Mouse (Mus musculus): ENCODE results near the gene Smim11. TPM values are rescaled to one million over a fixed set of nuclear protein-coding genes. Genes with fewer than 3 reads are reported as not detected.
A peak's percentile ranks its signal among the peaks of the same experiment; 100 is the strongest.

Smim11 gene
- total and polyA plus RNA-seq, 3 experiments, result 6.6 to 107 (median 24.8) TPM

DNA sequence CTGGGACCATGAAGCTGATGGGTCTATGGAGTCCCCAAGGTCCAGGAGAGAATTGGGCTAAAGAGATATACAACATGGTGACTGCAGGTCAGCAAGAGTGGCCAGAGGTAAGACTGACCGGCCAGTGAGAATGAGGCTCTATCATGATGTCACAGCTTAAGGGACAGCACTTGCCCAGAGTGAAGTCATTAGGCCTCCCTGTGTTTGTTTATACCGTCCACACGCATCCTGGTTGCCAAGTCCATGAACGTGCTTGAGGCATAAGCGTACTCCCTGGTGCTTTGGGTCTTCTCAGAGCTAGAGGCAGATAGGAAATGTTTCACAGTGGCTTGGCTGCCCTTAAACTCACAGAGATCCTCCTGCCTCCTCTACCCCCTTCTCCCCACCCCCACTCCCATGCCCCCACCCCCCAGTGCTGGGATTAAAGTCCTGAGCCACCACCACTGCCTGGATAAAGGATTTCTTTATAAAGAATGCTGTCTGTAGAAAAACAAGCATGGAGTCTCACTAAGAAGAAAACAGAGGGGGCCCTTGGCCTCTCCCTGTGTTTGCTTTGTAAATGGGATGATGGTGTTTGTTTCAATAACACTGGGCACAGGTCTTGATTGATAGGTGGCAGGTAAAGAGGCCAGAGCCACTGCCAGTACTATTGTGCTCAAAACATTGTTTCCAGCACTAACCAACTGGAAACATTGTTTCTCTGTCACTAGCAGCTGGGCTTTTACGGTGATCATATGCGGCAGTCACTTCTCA lies 23.4 kb downstream of the Smim11 start:
- Histone ChIP-seq H3K9me3 (replicated peaks) (no peaks in the 10 kb centered on the region), H3K36me3 (replicated peaks) (no peaks in the 10 kb centered on the region), H3K27me3 (ENCODE audit: insufficient read depth, low read length) (peaks cover 70% of the 10 kb centered on the region), H3K4me1 (ENCODE audit: insufficient read depth, low read depth, low read length) (peaks cover 5% of the 10 kb centered on the region), H3K4me3 (ENCODE audit: low read depth, low read length) (no peak overlapping the region)
- ATAC-seq (ENCODE audit: extremely low read depth, insufficient number of reproducible peaks, low FRiP score, poor library complexity, severe bottlenecking), result no peak
- no peak for TF ChIP-seq GATA1 (IDR thresholded peaks at IDR 0.05; ENCODE audit: borderline replicate concordance, low read length)
- TF ChIP-seq POLR2AphosphoS5 (IDR thresholded peaks at IDR 0.05; ENCODE audit: insufficient replicate concordance, low read depth, low read length), result no peak
- TF ChIP-seq CTCF (IDR thresholded peaks at IDR 0.05; ENCODE audit: low read depth, low read length), result no peak
- TF ChIP-seq TAL1 (conservative IDR thresholded peaks at IDR 0.05; ENCODE audit: low read depth, low read length), result no peak
- TF ChIP-seq GATA2 (IDR thresholded peaks at IDR 0.05; ENCODE audit: borderline replicate concordance, low read depth, low read length), result no peak
- no peak for DNase-seq (ENCODE audit: low spot score)

DNA sequence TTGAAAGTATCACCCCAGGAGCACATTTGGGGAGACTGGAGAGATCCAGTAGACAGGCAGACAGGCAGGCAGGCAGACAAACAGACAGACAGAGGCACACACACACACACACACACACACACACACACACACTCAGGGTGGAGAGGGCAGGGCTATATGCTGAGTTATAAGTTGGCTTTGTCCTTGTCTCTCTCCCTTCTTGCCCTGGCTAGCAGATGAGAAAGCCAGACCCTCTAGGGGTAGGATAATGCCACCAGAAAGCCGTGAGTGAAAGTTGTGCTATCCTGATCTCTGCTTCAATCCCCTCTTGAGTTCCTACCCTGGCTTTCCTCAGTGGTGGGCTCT lies 23.9 kb downstream of the Smim11 start:
- no peak for ATAC-seq (ENCODE audit: extremely low read depth, insufficient number of reproducible peaks, low FRiP score, poor library complexity, severe bottlenecking)

DNA sequence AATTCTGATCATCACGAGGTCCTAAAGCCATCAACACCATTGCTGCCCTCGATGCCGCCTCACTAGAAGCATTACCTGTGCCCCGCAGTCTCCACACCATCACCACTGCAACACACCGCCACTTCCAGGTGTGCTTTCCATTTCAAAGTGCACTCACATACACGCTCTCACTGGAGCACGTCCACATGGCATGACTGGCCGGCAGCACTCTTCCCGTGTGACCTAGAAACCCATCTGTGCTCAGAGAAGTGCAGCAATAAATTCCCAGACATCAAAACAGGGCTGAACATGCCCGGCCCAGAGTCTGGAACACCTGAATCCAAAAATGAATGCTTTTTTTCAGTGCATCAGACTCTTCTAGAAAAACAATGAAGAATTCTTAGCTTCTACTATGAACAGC lies 26.8 kb downstream of the Smim11 start:
- Histone ChIP-seq H3K27me3 (ENCODE audit: insufficient read depth, low read length) (peaks cover 67% of the 10 kb centered on the region), H3K4me1 (ENCODE audit: insufficient read depth, low read depth, low read length) (peaks cover 3% of the 10 kb centered on the region), H3K36me3 (replicated peaks) (no peaks in the 10 kb centered on the region), H3K4me3 (ENCODE audit: low read depth, low read length) (no peak overlapping the region), H3K9me3 (replicated peaks) (no peaks in the 10 kb centered on the region)
- DNase-seq (ENCODE audit: low spot score), result no peak
- no peak for TF ChIP-seq POLR2AphosphoS5 (IDR thresholded peaks at IDR 0.05; ENCODE audit: insufficient replicate concordance, low read depth, low read length)
- TF ChIP-seq TAL1 (conservative IDR thresholded peaks at IDR 0.05; ENCODE audit: low read depth, low read length), result no peak
- ATAC-seq (ENCODE audit: extremely low read depth, insufficient number of reproducible peaks, low FRiP score, poor library complexity, severe bottlenecking), result no peak

More for the DNA sequence above, 23.9 kb downstream of the Smim11 start:
- no peaks in the 10 kb centered on the region for H3K36me3 ChIP-seq (replicated peaks)
- H3K27me3 ChIP-seq (ENCODE audit: insufficient read depth, low read length), result peaks cover 74% of the 10 kb centered on the region
- no peak for TF ChIP-seq GATA2 (IDR thresholded peaks at IDR 0.05; ENCODE audit: borderline replicate concordance, low read depth, low read length)
- TF ChIP-seq TAL1 (conservative IDR thresholded peaks at IDR 0.05; ENCODE audit: low read depth, low read length), result no peak
- TF ChIP-seq GATA1 (IDR thresholded peaks at IDR 0.05; ENCODE audit: borderline replicate concordance, low read length), result no peak
- no peak for TF ChIP-seq POLR2AphosphoS5 (IDR thresholded peaks at IDR 0.05; ENCODE audit: insufficient replicate concordance, low read depth, low read length)
- no peak for TF ChIP-seq CTCF (IDR thresholded peaks at IDR 0.05; ENCODE audit: low read depth, low read length)
- no peaks in the 10 kb centered on the region for H3K9me3 ChIP-seq (replicated peaks)
- no peak for DNase-seq (ENCODE audit: low spot score)
- no peaks in the 10 kb centered on the region for H3K4me1 ChIP-seq (ENCODE audit: insufficient read depth, low read depth, low read length)
- no peak overlapping the region for H3K4me3 ChIP-seq (ENCODE audit: low read depth, low read length)

DNA sequence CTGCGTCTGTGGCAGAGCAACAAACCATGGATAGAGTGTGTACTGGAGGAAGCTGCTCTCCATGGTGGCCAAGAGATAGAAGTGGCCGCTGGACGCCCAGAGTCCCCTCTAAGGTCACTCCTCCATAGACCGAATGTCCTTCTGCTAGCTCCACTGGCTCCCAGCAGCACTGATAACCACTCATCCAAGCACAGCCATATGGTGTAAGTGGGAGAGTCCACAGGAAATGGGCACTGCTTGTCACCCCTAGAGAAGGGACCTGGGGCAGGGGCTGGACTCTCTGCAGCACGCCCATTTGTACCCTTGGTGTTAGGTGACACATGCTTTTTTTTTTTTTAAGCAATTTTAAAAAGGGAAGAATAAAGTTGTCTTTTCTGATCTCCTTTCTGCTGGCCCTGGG lies 29.9 kb downstream of the Smim11 start:
- no peak for ATAC-seq (ENCODE audit: extremely low read depth, insufficient number of reproducible peaks, low FRiP score, poor library complexity, severe bottlenecking)
- Histone ChIP-seq H3K4me1 (ENCODE audit: insufficient read depth, low read depth, low read length) (peaks cover 15% of the 10 kb centered on the region), H3K36me3 (replicated peaks) (no peaks in the 10 kb centered on the region), H3K9me3 (replicated peaks) (no peaks in the 10 kb centered on the region), H3K4me3 (ENCODE audit: low read depth, low read length) (no peak overlapping the region), H3K27me3 (ENCODE audit: insufficient read depth, low read length) (peaks cover 67% of the 10 kb centered on the region)
- TF ChIP-seq GATA2 (IDR thresholded peaks at IDR 0.05; ENCODE audit: borderline replicate concordance, low read depth, low read length) (no peak), POLR2AphosphoS5 (IDR thresholded peaks at IDR 0.05; ENCODE audit: insufficient replicate concordance, low read depth, low read length) (no peak), CTCF (IDR thresholded peaks at IDR 0.05; ENCODE audit: low read depth, low read length) (no peak), GATA1 (IDR thresholded peaks at IDR 0.05; ENCODE audit: borderline replicate concordance, low read length) (no peak), TAL1 (conservative IDR thresholded peaks at IDR 0.05; ENCODE audit: low read depth, low read length) (no peak)
- no peak for DNase-seq (ENCODE audit: low spot score)

DNA sequence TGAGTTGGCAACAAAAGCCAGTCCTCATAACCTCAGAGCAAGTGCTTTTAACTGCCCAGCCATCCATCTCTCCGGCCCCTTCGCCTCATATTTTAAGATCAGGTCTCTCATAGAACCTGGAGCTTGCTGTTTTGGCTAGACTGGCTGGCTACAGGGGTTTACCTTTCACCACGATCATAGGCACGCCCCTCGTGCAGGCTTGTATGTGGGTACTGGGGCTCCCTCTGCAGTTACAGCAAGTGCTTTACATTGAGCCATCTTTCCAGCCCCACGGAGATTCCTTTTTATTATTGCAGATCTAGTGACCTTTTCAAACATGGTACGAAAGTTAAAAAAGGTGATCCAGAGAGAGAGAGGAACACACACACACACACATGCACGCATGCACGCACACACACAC lies 33.5 kb downstream of the Smim11 start:
- no peak for DNase-seq (ENCODE audit: low spot score)
- Histone ChIP-seq H3K4me1 (ENCODE audit: insufficient read depth, low read depth, low read length) (peaks cover 35% of the 10 kb centered on the region), H3K4me3 (ENCODE audit: low read depth, low read length) (no peak overlapping the region), H3K9me3 (replicated peaks) (no peaks in the 10 kb centered on the region), H3K36me3 (replicated peaks) (no peaks in the 10 kb centered on the region), H3K27me3 (ENCODE audit: insufficient read depth, low read length) (peaks cover 42% of the 10 kb centered on the region)
- TF ChIP-seq TAL1 (conservative IDR thresholded peaks at IDR 0.05; ENCODE audit: low read depth, low read length), result no peak
- no peak for TF ChIP-seq GATA1 (IDR thresholded peaks at IDR 0.05; ENCODE audit: borderline replicate concordance, low read length)
- TF ChIP-seq GATA2 (IDR thresholded peaks at IDR 0.05; ENCODE audit: borderline replicate concordance, low read depth, low read length), result no peak
- TF ChIP-seq POLR2AphosphoS5 (IDR thresholded peaks at IDR 0.05; ENCODE audit: insufficient replicate concordance, low read depth, low read length), result no peak
- TF ChIP-seq CTCF (IDR thresholded peaks at IDR 0.05; ENCODE audit: low read depth, low read length), result no peak
- no peak for ATAC-seq (ENCODE audit: extremely low read depth, insufficient number of reproducible peaks, low FRiP score, poor library complexity, severe bottlenecking)

DNA sequence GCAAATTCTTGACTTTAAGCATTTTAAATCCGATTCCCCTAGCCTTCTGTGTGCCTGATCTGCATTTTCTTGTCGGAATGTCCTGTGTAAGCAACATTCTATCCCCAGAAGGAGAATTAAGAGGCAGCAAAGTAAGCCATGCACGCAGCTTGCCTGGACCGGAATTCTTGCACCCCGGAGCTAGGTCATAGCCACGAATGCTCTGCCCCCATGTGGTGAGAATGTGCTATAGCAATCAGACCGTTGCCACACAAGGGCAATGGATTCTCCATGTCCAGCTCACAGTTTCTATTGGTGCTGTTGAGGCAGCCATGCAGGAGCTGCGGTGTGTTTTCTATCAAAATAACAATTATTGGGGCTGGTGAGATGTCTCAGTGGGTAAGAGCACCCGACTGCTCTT lies 35.2 kb downstream of the Smim11 start:
- Histone ChIP-seq H3K9me3 (replicated peaks) (no peaks in the 10 kb centered on the region), H3K4me1 (ENCODE audit: insufficient read depth, low read depth, low read length) (peaks cover 52% of the 10 kb centered on the region), H3K4me3 (ENCODE audit: low read depth, low read length) (no peak overlapping the region), H3K36me3 (replicated peaks) (no peaks in the 10 kb centered on the region), H3K27me3 (ENCODE audit: insufficient read depth, low read length) (peaks cover 30% of the 10 kb centered on the region)
- no peak for ATAC-seq (ENCODE audit: extremely low read depth, insufficient number of reproducible peaks, low FRiP score, poor library complexity, severe bottlenecking)
- peak; percentile 46 for DNase-seq (ENCODE audit: low spot score)
- TF ChIP-seq GATA2 (IDR thresholded peaks at IDR 0.05; ENCODE audit: borderline replicate concordance, low read depth, low read length) (no peak), TAL1 (conservative IDR thresholded peaks at IDR 0.05; ENCODE audit: low read depth, low read length) (no peak), CTCF (IDR thresholded peaks at IDR 0.05; ENCODE audit: low read depth, low read length) (peak; percentile 91), POLR2AphosphoS5 (IDR thresholded peaks at IDR 0.05; ENCODE audit: insufficient replicate concordance, low read depth, low read length) (no peak)

All from G1E (cell line).